Mouse (Mus musculus) forebrain, embryonic 10.5 days (tissue): Measurements from ENCODE around the gene Pold1. TPM values are rescaled to one million over a fixed set of nuclear protein-coding genes. Genes with fewer than 3 reads are reported as not detected.
A peak's percentile ranks its signal among the peaks of the same experiment; 100 is the strongest.

ENCODE experiments used
- DNase-seq: peaks from one replicate; pipeline ENCODE4 v3.0.0-alpha.2; 2017; ENCODE audit warnings: low spot score; ENCODE audit errors: extremely low spot score
- H3K27ac ChIP-seq: fragments of 300-500 bp; sonication (generic); 2 replicates; pipeline ENCODE4 v1.5.1; 2016; ENCODE audit warnings: mild to moderate bottlenecking
- H3K27me3 ChIP-seq: fragments of 300-500 bp; sonication (generic); 2 replicates; pipeline ENCODE4 v1.6.1; 2016; ENCODE audit warnings: mild to moderate bottlenecking; ENCODE audit not compliant: poor library complexity, severe bottlenecking
- H3K36me3 ChIP-seq: fragments of 300-500 bp; sonication (generic); replicated peaks from 2 replicates; pipeline ENCODE4 v1.6.1; 2016; ENCODE audit warnings: mild to moderate bottlenecking, moderate library complexity
- H3K4me1 ChIP-seq: fragments of 300-500 bp; sonication (generic); 2 replicates; pipeline ENCODE4 v1.6.1; 2016
- H3K4me3 ChIP-seq: fragments of 300-500 bp; sonication (generic); 2 replicates; pipeline ENCODE4 v1.5.1; 2016; ENCODE audit warnings: mild to moderate bottlenecking, moderate library complexity
- H3K9me3 ChIP-seq: fragments of 300-500 bp; sonication (generic); 2 replicates; pipeline ENCODE4 v1.6.1; 2016; ENCODE audit warnings: mild to moderate bottlenecking, moderate library complexity
- WGBS: fragments of 180-500 bp; shearing (Covaris S2); methylation state at CpG from one replicate; pipeline ENCODE4 v1.1.7; 2016; 5-methylcytosine and 5-hydroxymethylcytosine counted together
- polyA plus RNA-seq: library from polyadenylated mRNA; unstranded; fragments of >200 nt; fragmentation: Nextera tagmentation; extraction: Ambion mirVana; gene quantifications from 2 replicates; pipeline ENCODE4 v1.2.1, GENCODE M21; 2016

The Pold1 gene
- polyA plus RNA-seq, 1 experiment from 2014 or later, result 190 TPM

GRCm38 (mm10) chr7:44589149-44589548, 40.5 kb upstream of the Pold1 start:
- H3K27ac ChIP-seq, result peak overlapping the region; percentile 77
- peak; percentile 86 for DNase-seq
- H3K27me3 ChIP-seq, result peaks cover 90% of the 10 kb centered on the region
- under 1% methylated on average over 32 of the region's 33 CpGs for WGBS
- peak overlapping the region; percentile 74 for H3K4me3 ChIP-seq
- H3K4me1 ChIP-seq, result peaks cover 77% of the 10 kb centered on the region
- H3K36me3 ChIP-seq, result no peaks in the 10 kb centered on the region
- no peaks in the 10 kb centered on the region for H3K9me3 ChIP-seq

DNA sequence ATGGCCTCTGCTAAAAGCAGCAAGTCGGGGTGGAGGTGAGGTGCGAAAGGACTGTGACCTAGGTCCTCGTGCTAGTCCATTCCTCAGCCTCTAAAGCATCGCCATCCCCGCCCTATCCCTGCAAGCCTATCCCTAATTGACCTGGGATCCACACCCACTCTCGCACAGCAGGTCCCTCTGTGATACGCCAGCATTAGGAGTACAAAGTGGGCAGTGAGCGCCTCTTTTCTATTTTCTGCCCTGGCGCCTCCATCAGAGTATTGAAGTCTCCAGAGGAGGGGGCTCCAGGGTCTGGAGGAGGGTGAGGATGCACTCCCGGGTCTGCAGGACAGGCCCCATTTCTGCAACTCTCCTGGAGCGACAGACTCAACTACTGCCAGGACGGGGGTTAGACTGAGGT, 39.7 kb upstream of the Pold1 start:
- H3K4me1 ChIP-seq, result peaks cover 69% of the 10 kb centered on the region
- H3K36me3 ChIP-seq, result no peaks in the 10 kb centered on the region
- peak overlapping the region; percentile 77 for H3K27ac ChIP-seq
- DNase-seq, result no peak
- peak overlapping the region; percentile 74 for H3K4me3 ChIP-seq
- H3K9me3 ChIP-seq, result no peaks in the 10 kb centered on the region
- peaks cover 85% of the 10 kb centered on the region for H3K27me3 ChIP-seq
- 11% methylated on average over 12 of the region's 12 CpGs for WGBS

- Histone ChIP-seq H3K36me3 (no peaks in the 10 kb centered on the region), H3K4me1 (peaks cover 63% of the 10 kb centered on the region), H3K27me3 (peaks cover 78% of the 10 kb centered on the region), H3K4me3 (peak overlapping the region; percentile 74), H3K27ac (no peak overlapping the region), H3K9me3 (no peaks in the 10 kb centered on the region)
- 38% methylated on average over 6 of the region's 6 CpGs for WGBS
- no peak for DNase-seq
Observed at GRCm38 (mm10) chr7:44587676-44588075, 39.0 kb upstream of the Pold1 start.

- H3K4me1 ChIP-seq, result peaks cover 55% of the 10 kb centered on the region
- H3K27me3 ChIP-seq, result peaks cover 71% of the 10 kb centered on the region
Observed at GRCm38 (mm10) chr7:44586930-44587329, 38.3 kb upstream of the Pold1 start.

GRCm38 (mm10) chr7:44586518-44586917, 37.9 kb upstream of the Pold1 start:
- Histone ChIP-seq H3K4me3 (peak overlapping the region; percentile 74), H3K27me3 (peaks cover 69% of the 10 kb centered on the region), H3K4me1 (peaks cover 51% of the 10 kb centered on the region), H3K36me3 (no peaks in the 10 kb centered on the region), H3K9me3 (no peaks in the 10 kb centered on the region), H3K27ac (peak overlapping the region; percentile 79)
- WGBS, result 10% methylated on average over 19 of the region's 19 CpGs
- peak; percentile 53 for DNase-seq

More at GRCm38 (mm10) chr7:44586930-44587329, 38.3 kb upstream of the Pold1 start:
- no peaks in the 10 kb centered on the region for H3K9me3 ChIP-seq
- WGBS, result under 1% methylated on average over 18 of the region's 18 CpGs
- peak overlapping the region; percentile 79 for H3K27ac ChIP-seq
- H3K4me3 ChIP-seq, result peak overlapping the region; percentile 74
- DNase-seq, result peak; percentile 82
- H3K36me3 ChIP-seq, result no peaks in the 10 kb centered on the region

DNA sequence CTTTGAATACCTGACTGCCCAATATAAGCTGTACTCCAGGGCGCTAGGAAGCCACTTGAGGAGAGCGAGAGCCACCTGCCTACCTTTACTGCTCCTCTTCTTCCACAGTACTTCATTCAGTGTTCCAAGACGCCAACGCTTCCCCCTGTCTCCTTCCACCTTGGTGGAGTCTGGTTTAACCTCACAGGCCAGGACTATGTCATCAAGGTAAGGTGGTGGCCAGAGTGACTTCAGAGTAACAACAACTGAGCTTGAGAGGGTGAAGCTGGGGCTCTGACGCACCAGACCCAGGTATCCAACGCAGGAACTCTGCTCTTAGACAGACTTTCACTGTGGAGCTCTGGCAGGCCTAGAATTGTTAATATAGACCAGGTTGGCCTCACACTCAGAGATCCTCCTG, 37.0 kb upstream of the Pold1 start:
- no peaks in the 10 kb centered on the region for H3K9me3 ChIP-seq
- peaks cover 60% of the 10 kb centered on the region for H3K27me3 ChIP-seq
- no peaks in the 10 kb centered on the region for H3K36me3 ChIP-seq
- H3K27ac ChIP-seq, result no peak overlapping the region
- H3K4me1 ChIP-seq, result peaks cover 43% of the 10 kb centered on the region
- H3K4me3 ChIP-seq, result no peak overlapping the region
- DNase-seq, result no peak
- whole genome bisulfite sequencing, result 94% methylated on average over 6 of the region's 6 CpGs

DNA sequence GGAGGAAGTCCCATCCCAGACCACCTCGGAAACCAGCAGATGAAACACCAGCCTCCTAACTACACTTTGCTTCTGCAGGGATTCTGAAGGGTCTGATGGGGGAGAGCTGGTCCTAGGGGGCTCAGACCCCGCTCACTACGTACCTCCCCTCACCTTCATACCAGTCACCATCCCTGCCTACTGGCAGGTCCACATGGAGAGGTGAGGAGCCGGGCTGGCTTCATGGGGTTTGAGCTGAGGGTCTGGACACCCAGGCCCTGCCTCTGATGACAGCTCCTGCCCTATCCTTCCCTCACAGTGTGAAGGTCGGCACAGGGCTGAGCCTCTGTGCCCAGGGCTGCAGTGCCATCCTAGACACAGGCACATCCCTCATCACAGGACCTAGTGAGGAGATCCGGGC, 36.3 kb upstream of the Pold1 start:
- H3K4me1 ChIP-seq, result peaks cover 36% of the 10 kb centered on the region
- 91% methylated on average over 6 of the region's 6 CpGs for WGBS
- no peaks in the 10 kb centered on the region for H3K36me3 ChIP-seq
- H3K27me3 ChIP-seq, result peaks cover 54% of the 10 kb centered on the region
- no peak overlapping the region for H3K4me3 ChIP-seq
- no peak for DNase-seq
- no peaks in the 10 kb centered on the region for H3K9me3 ChIP-seq
- no peak overlapping the region for H3K27ac ChIP-seq

DNA sequence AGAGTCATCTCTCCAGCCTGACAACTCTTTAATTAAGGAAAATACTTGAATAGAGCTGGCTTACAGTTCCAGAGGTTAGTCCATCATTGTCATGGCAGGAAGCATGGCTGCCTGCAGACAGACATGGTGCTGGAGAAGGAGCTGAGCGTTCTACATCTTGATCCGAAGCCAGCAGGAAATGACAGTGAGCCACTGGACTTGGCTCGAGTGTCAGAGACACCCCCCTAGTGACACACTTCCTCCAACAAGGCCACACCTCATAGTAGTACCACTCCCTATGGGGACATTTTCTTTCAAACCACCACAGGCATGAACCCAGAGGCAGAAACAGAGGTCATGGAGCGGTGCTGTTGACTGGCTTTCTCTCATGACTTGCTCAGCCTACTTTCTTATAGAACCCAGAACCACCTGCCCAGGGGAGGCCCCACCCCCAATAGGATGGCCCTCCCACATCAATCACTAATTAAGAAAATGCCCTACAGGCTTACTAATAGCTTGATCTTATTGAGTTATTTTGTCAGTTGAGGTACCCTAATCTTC, 35.7 kb upstream of the Pold1 start:
- H3K36me3 ChIP-seq, result no peaks in the 10 kb centered on the region
- H3K4me1 ChIP-seq, result peaks cover 30% of the 10 kb centered on the region
- 88% methylated on average over 4 of the region's 4 CpGs for WGBS
- no peak overlapping the region for H3K4me3 ChIP-seq
- DNase-seq, result no peak
- no peaks in the 10 kb centered on the region for H3K9me3 ChIP-seq
- peaks cover 48% of the 10 kb centered on the region for H3K27me3 ChIP-seq
- no peak overlapping the region for H3K27ac ChIP-seq

DNA sequence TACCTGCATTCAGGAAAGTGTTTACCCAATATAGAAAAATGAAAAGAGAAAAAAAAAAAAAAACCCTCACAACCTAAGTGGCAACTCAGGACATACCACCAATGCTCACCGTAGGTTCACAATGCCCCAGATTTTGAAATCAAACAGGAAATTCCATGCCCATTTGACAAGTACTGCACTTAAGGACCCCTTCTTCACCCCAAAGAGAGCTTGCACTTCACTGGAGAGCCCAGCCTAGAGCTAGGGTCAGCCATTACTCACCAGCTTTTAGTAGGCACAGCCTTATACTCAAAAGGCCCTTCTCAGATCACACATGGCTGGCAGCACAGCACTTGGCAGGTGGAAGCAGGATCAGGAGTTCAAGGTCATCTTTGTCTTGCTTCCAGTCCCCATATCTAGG, 34.5 kb upstream of the Pold1 start:
- H3K36me3 ChIP-seq, result no peaks in the 10 kb centered on the region
- DNase-seq, result no peak
- H3K4me1 ChIP-seq, result peaks cover 19% of the 10 kb centered on the region
- peaks cover 4% of the 10 kb centered on the region; the same call in 1 of the 2 replicates for H3K9me3 ChIP-seq
- peaks cover 36% of the 10 kb centered on the region for H3K27me3 ChIP-seq
- no peak overlapping the region for H3K4me3 ChIP-seq
- WGBS, result 95% methylated on average over 1 of the region's 1 CpGs
- no peak overlapping the region for H3K27ac ChIP-seq

DNA sequence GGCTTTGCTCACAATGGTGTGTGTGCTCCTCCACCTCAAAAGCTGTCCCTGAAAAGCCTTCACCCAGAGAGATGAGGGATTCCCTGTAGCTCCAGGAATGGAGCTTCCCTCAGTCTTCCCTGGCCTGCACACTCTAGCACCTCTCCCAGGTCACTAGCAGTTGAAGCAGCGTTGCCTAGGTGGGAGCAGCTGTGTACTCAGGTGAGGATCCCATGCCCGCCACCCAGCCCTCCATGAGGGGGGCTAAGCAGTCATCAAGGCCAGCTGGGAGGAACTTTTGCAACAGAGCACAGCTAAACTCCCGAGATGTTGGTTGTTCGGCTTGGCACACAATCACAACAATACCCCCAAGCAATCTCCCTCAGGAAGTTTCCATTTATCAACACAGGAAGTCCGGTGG, 34.1 kb upstream of the Pold1 start:
- DNase-seq, result no peak
- Histone ChIP-seq H3K27ac (no peak overlapping the region), H3K9me3 (peaks cover 4% of the 10 kb centered on the region; the same call in 1 of the 2 replicates), H3K36me3 (no peaks in the 10 kb centered on the region), H3K4me1 (peaks cover 14% of the 10 kb centered on the region), H3K4me3 (no peak overlapping the region), H3K27me3 (peaks cover 32% of the 10 kb centered on the region)
- WGBS, result 82% methylated on average over 5 of the region's 5 CpGs

- H3K27ac ChIP-seq, result no peak overlapping the region
- peaks cover 4% of the 10 kb centered on the region; the same call in 1 of the 2 replicates for H3K9me3 ChIP-seq
- no peak overlapping the region for H3K4me3 ChIP-seq
- H3K27me3 ChIP-seq, result peaks cover 21% of the 10 kb centered on the region
- no peaks in the 10 kb centered on the region for H3K36me3 ChIP-seq
- 79% methylated on average over 6 of the region's 6 CpGs for WGBS
- peaks cover 4% of the 10 kb centered on the region for H3K4me1 ChIP-seq
- no peak for DNase-seq
Observed at GRCm38 (mm10) chr7:44581637-44582036, 33.0 kb upstream of the Pold1 start.

DNA sequence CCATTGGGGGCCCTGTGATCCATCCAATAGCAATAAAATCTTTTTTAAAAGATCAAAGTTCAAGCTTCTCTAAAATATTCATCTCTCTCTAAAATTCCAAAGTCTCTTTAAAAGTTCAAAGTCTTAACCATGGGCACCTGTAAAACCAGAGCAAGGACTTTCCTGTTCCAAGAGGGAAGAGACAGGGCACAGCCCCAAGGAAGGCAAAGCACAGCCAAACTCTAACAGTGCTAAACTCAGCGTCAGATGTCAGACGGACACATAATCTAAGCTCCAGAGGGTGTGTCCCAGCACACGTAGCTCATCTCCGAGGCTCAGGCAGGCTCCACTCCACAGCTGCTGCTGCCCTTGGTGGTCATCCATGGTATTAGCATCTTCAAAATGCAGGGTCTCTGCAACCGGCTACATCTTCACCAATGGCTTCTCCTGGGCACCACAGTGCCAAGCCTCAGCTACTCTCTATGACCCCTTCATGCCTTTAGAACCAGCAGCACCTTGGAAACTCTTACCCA, 27.7 kb upstream of the Pold1 start:
- H3K9me3 ChIP-seq, result peaks cover 4% of the 10 kb centered on the region; the same call in 1 of the 2 replicates
- no peak overlapping the region for H3K4me3 ChIP-seq
- peaks cover 13% of the 10 kb centered on the region; the same call in 1 of the 2 replicates for H3K27me3 ChIP-seq
- DNase-seq, result no peak
- peaks cover 12% of the 10 kb centered on the region for H3K4me1 ChIP-seq
- no peak overlapping the region for H3K27ac ChIP-seq
- WGBS, result 57% methylated on average over 5 of the region's 5 CpGs
- no peaks in the 10 kb centered on the region for H3K36me3 ChIP-seq

DNA sequence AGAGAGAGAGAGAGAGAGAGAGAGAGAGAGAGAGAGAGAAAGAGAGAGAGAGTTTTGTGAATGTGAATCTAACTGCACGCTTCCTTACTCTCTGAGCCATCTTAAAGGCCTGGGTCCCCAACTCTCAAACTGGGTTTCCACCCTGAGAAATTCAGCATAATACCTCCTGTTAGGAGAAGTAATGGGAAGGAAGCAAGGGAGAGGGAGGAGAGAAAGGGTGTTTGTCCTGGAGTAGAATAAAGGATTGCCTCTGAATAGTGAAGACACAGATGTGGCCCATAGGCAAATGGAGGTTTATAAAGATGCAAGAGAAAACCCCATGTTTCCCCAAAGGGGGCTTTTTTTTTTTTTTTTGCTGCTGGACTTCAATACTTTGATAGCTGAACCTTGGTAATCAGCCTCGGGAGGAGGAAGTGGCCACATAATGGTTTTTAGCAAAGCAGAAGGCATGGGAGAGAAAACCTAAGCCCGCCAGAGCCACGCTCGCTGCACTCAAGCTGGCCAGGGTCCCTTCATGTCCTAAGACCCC, 24.4 kb upstream of the Pold1 start:
- WGBS, result 77% methylated on average over 5 of the region's 5 CpGs
- DNase-seq, result no peak
- no peak overlapping the region for H3K4me3 ChIP-seq
- no peak overlapping the region for H3K27ac ChIP-seq
- no peaks in the 10 kb centered on the region for H3K9me3 ChIP-seq
- no peaks in the 10 kb centered on the region for H3K36me3 ChIP-seq
- H3K27me3 ChIP-seq, result peaks cover 22% of the 10 kb centered on the region; the same call in 1 of the 2 replicates
- peaks cover 15% of the 10 kb centered on the region for H3K4me1 ChIP-seq
